Mouse (Mus musculus): ENCODE results near the gene Myh1. TPM values are rescaled to one million over a fixed set of nuclear protein-coding genes. Genes with fewer than 3 reads are reported as not detected.

Myh1 gene
- polyA plus RNA-seq, 1 experiment, result 0.04 TPM

DNA sequence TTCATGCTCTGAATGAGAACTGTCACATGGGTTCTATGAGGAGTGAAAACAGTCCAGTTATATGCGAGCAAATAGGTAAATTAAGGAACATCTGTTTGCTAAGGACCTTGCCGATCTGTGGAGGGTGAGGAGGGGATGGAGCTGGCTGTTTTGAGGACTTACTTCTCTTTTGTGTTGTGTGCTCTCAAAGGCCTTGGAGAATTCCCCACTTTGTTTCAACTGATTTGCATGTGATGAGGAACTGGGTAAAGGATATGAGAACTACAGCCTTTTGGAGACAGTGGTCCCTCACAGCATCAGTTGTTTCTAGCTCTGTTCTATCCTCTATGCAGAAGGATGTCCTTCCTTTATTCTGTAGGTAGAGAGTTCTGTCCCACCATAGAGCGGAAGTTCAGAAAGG is 39.7 kb upstream of the Myh1 start:
- no peak for TF ChIP-seq POLR2A (IDR thresholded peaks at IDR 0.05; ENCODE audit: low read depth, low read length)
- no peak for TF ChIP-seq CTCF (IDR thresholded peaks at IDR 0.05; ENCODE audit: extremely low read depth, insufficient read depth, insufficient read length, insufficient replicate concordance)
- DNase-seq (ENCODE audit: low read depth in 1 of 2, low spot score in 2 of 2), result no peak
- Histone ChIP-seq H3K36me3 (ENCODE audit: control insufficient read depth, insufficient read depth, low read length) (no peaks in the 10 kb centered on the region), H3K4me1 (ENCODE audit: control insufficient read depth, insufficient read depth, insufficient read length) (no peaks in the 10 kb centered on the region), H3K27ac (ENCODE audit: insufficient read depth, low read length) (no peak overlapping the region), H3K4me3 (ENCODE audit: extremely low read depth, insufficient read depth, insufficient read length) (no peak overlapping the region), H3K27me3 (ENCODE audit: control insufficient read depth, insufficient read depth, low read length) (no peaks in the 10 kb centered on the region)
- WGBS, result 72% methylated on average over 3 of the region's 3 CpGs

DNA sequence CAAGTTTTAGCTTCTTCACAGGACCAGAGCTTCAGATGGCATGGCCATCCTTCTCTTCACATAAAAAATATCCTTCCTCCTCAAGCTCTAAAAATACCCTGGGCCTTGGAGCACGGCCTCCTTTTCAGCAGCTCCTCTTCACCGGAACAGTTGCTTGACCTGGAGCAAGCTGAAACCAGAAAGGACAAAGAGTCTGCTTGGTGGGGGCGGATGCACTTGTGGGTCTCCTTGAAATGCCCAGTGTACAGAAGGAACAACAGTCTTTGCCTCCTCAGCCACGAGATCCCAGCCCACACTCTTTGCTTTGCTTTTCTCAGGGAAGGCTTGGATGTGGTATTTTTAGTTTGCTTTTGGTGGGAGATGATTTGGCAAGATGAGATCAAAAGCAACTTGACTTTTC is 36.2 kb upstream of the Myh1 start:
- no peaks in the 10 kb centered on the region for H3K36me3 ChIP-seq (ENCODE audit: control insufficient read depth, insufficient read depth, low read length)
- DNase-seq (ENCODE audit: low read depth in 1 of 2, low spot score in 2 of 2), result no peak
- no peak overlapping the region for H3K4me3 ChIP-seq (ENCODE audit: extremely low read depth, insufficient read depth, insufficient read length)
- no peak for TF ChIP-seq CTCF (IDR thresholded peaks at IDR 0.05; ENCODE audit: extremely low read depth, insufficient read depth, insufficient read length, insufficient replicate concordance)
- no peak for TF ChIP-seq POLR2A (IDR thresholded peaks at IDR 0.05; ENCODE audit: low read depth, low read length)
- H3K27me3 ChIP-seq (ENCODE audit: control insufficient read depth, insufficient read depth, low read length), result no peaks in the 10 kb centered on the region
- WGBS, result 84% methylated on average over 4 of the region's 4 CpGs
- no peak overlapping the region for H3K27ac ChIP-seq (ENCODE audit: insufficient read depth, low read length)
- H3K4me1 ChIP-seq (ENCODE audit: control insufficient read depth, insufficient read depth, insufficient read length), result no peaks in the 10 kb centered on the region

- Histone ChIP-seq H3K27ac (ENCODE audit: insufficient read depth, low read length) (no peak overlapping the region), H3K36me3 (ENCODE audit: control insufficient read depth, insufficient read depth, low read length) (no peaks in the 10 kb centered on the region), H3K4me3 (ENCODE audit: extremely low read depth, insufficient read depth, insufficient read length) (no peak overlapping the region), H3K4me1 (ENCODE audit: control insufficient read depth, insufficient read depth, insufficient read length) (no peaks in the 10 kb centered on the region), H3K27me3 (ENCODE audit: control insufficient read depth, insufficient read depth, low read length) (no peaks in the 10 kb centered on the region)
- 60% methylated on average over 5 of the region's 5 CpGs for WGBS
- TF ChIP-seq CTCF (IDR thresholded peaks at IDR 0.05; ENCODE audit: extremely low read depth, insufficient read depth, insufficient read length, insufficient replicate concordance) (no peak), POLR2A (IDR thresholded peaks at IDR 0.05; ENCODE audit: low read depth, low read length) (no peak)
- DNase-seq (ENCODE audit: low read depth in 1 of 2, low spot score in 2 of 2), result no peak
Observed at GRCm38 (mm10) chr11:67164851-67165250, 35.0 kb upstream of the Myh1 start.

GRCm38 (mm10) chr11:67169301-67169700 is 30.6 kb upstream of the Myh1 start:
- Histone ChIP-seq H3K36me3 (ENCODE audit: control insufficient read depth, insufficient read depth, low read length) (no peaks in the 10 kb centered on the region), H3K27ac (ENCODE audit: insufficient read depth, low read length) (no peak overlapping the region), H3K27me3 (ENCODE audit: control insufficient read depth, insufficient read depth, low read length) (no peaks in the 10 kb centered on the region), H3K4me1 (ENCODE audit: control insufficient read depth, insufficient read depth, insufficient read length) (no peaks in the 10 kb centered on the region), H3K4me3 (ENCODE audit: extremely low read depth, insufficient read depth, insufficient read length) (no peak overlapping the region)
- TF ChIP-seq POLR2A (IDR thresholded peaks at IDR 0.05; ENCODE audit: low read depth, low read length), result no peak
- TF ChIP-seq CTCF (IDR thresholded peaks at IDR 0.05; ENCODE audit: extremely low read depth, insufficient read depth, insufficient read length, insufficient replicate concordance), result no peak
- DNase-seq (ENCODE audit: low read depth in 1 of 2, low spot score in 2 of 2), result no peak
- WGBS, result 51% methylated on average over 5 of the region's 5 CpGs

GRCm38 (mm10) chr11:67170727-67171126 is 29.1 kb upstream of the Myh1 start, which contains the start of gene Myh2:
Myh2 (plus strand) TSS chr11:67171027.
- H3K27ac ChIP-seq (ENCODE audit: insufficient read depth, low read length), result no peak within 1 kb of the TSS
- no peaks in the 10 kb centered on the region for H3K4me1 ChIP-seq (ENCODE audit: control insufficient read depth, insufficient read depth, insufficient read length)
- TF ChIP-seq POLR2A (IDR thresholded peaks at IDR 0.05; ENCODE audit: low read depth, low read length), result no peak
- TF ChIP-seq CTCF (IDR thresholded peaks at IDR 0.05; ENCODE audit: extremely low read depth, insufficient read depth, insufficient read length, insufficient replicate concordance), result no peak
- no peaks in the 10 kb centered on the region for H3K27me3 ChIP-seq (ENCODE audit: control insufficient read depth, insufficient read depth, low read length)
- WGBS, result 86% methylated on average over 14 of the region's 14 CpGs
- H3K4me3 ChIP-seq (ENCODE audit: extremely low read depth, insufficient read depth, insufficient read length), result no peak within 1 kb of the TSS
- no peak for DNase-seq (ENCODE audit: low read depth in 1 of 2, low spot score in 2 of 2)
- H3K36me3 ChIP-seq (ENCODE audit: control insufficient read depth, insufficient read depth, low read length), result no peaks in the 10 kb centered on the region

DNA sequence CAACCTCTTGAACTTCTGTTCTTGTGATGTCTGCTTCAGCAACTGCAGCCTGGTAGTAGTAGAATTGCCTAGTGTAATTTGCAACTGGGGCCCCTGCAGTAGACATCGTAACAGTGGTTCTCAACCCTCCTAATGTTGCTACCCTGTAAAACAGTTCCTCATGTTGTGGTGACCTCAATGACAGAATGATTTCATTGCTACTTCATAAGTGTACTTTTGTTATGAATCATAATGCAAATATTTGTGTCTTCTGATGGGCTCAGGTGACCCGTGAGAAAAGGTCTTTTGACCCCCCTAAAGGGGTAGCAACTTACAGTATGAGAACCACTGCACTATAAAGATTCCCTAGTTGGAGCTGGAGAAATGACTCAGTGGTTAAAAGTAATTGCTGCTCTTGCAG is 27.4 kb upstream of the Myh1 start:
- Histone ChIP-seq H3K4me3 (ENCODE audit: extremely low read depth, insufficient read depth, insufficient read length) (no peak overlapping the region), H3K4me1 (ENCODE audit: control insufficient read depth, insufficient read depth, insufficient read length) (no peaks in the 10 kb centered on the region), H3K27me3 (ENCODE audit: control insufficient read depth, insufficient read depth, low read length) (no peaks in the 10 kb centered on the region), H3K36me3 (ENCODE audit: control insufficient read depth, insufficient read depth, low read length) (no peaks in the 10 kb centered on the region), H3K27ac (ENCODE audit: insufficient read depth, low read length) (no peak overlapping the region)
- WGBS, result 89% methylated on average over 2 of the region's 2 CpGs
- TF ChIP-seq CTCF (IDR thresholded peaks at IDR 0.05; ENCODE audit: extremely low read depth, insufficient read depth, insufficient read length, insufficient replicate concordance), result no peak
- no peak for TF ChIP-seq POLR2A (IDR thresholded peaks at IDR 0.05; ENCODE audit: low read depth, low read length)
- no peak for DNase-seq (ENCODE audit: low read depth in 1 of 2, low spot score in 2 of 2)

DNA sequence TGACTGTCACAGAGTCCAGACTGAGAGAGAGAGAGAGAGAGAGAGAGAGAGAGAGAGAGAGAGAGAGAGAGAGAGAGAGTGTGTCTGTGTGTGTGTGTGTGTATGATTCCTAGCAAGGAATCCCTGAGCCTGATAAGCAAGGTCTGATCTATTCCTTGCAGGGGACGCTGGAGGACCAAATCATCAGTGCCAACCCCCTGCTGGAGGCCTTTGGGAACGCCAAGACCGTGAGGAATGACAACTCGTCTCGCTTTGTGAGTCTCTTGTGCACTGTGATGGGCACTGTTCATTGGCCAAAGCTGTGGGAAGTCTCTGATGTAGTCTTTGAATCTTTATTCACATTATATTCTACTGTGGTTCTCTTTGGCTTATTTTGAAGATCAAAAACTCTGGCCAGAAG is 23.5 kb upstream of the Myh1 start:
- TF ChIP-seq POLR2A (IDR thresholded peaks at IDR 0.05; ENCODE audit: low read depth, low read length) (no peak), CTCF (IDR thresholded peaks at IDR 0.05; ENCODE audit: extremely low read depth, insufficient read depth, insufficient read length, insufficient replicate concordance) (no peak)
- DNase-seq (ENCODE audit: low read depth in 1 of 2, low spot score in 2 of 2), result no peak
- Histone ChIP-seq H3K4me3 (ENCODE audit: extremely low read depth, insufficient read depth, insufficient read length) (no peak overlapping the region), H3K27me3 (ENCODE audit: control insufficient read depth, insufficient read depth, low read length) (no peaks in the 10 kb centered on the region), H3K4me1 (ENCODE audit: control insufficient read depth, insufficient read depth, insufficient read length) (no peaks in the 10 kb centered on the region), H3K27ac (ENCODE audit: insufficient read depth, low read length) (no peak overlapping the region), H3K36me3 (ENCODE audit: control insufficient read depth, insufficient read depth, low read length) (no peaks in the 10 kb centered on the region)
- whole genome bisulfite sequencing, result 74% methylated on average over 5 of the region's 5 CpGs

Measured in spleen, adult 2 months (tissue).